Mouse (Mus musculus) lung, postnatal 14 days (tissue): ENCODE measurements around the gene Tctex1d4.

Experiments used
- DNase-seq: peaks from one replicate; pipeline ENCODE4 v3.0.0; 2021

The Tctex1d4 gene

GRCm38 (mm10) chr4:117126675-117127290 lies at the start of gene Tctex1d4:
Gene Tctex1d4, plus strand, starts transcription at chr4:117126794.
- no peak for DNase-seq

- no peak for DNase-seq
These were observed 38.5 kb upstream of the Tctex1d4 start for GRCm38 (mm10) chr4:117087948-117088640.

- DNase-seq, result no peak
These were observed 36.0 kb upstream of the Tctex1d4 start for GRCm38 (mm10) chr4:117090586-117090985.

GRCm38 (mm10) chr4:117094626-117095361 lies 31.8 kb upstream of the Tctex1d4 start:
- no peak for DNase-seq

- peak; percentile 72 for DNase-seq
These were observed 30.8 kb upstream of the Tctex1d4 start, which contains the start of gene Ptch2 for GRCm38 (mm10) chr4:117095551-117096452. Gene Ptch2, plus strand, starts transcription at chr4:117096075.

GRCm38 (mm10) chr4:117096666-117097065 lies 29.9 kb upstream of the Tctex1d4 start:
- no peak for DNase-seq

- no peak for DNase-seq
These were observed 28.4 kb upstream of the Tctex1d4 start for GRCm38 (mm10) chr4:117097969-117098763.

GRCm38 (mm10) chr4:117098764-117099036 lies 27.9 kb upstream of the Tctex1d4 start:
- DNase-seq, result no peak

GRCm38 (mm10) chr4:117100036-117100435 lies 26.6 kb upstream of the Tctex1d4 start:
- no peak for DNase-seq

- peak; percentile 46 for DNase-seq
These were observed 25.4 kb upstream of the Tctex1d4 start for GRCm38 (mm10) chr4:117101218-117101617.

- DNase-seq, result no peak
These were observed 21.9 kb upstream of the Tctex1d4 start for GRCm38 (mm10) chr4:117104672-117105071.

GRCm38 (mm10) chr4:117105127-117105526 lies 21.5 kb upstream of the Tctex1d4 start:
- DNase-seq, result no peak

GRCm38 (mm10) chr4:117107813-117108523 lies 18.6 kb upstream of the Tctex1d4 start:
- no peak for DNase-seq

- DNase-seq, result no peak
These were observed 18.1 kb upstream of the Tctex1d4 start for GRCm38 (mm10) chr4:117108524-117108849.

- no peak for DNase-seq
These were observed 17.3 kb upstream of the Tctex1d4 start for GRCm38 (mm10) chr4:117109330-117109729.

GRCm38 (mm10) chr4:117110249-117110648 lies 16.3 kb upstream of the Tctex1d4 start:
- no peak for DNase-seq

GRCm38 (mm10) chr4:117110985-117111384 lies 15.6 kb upstream of the Tctex1d4 start:
- no peak for DNase-seq

GRCm38 (mm10) chr4:117113237-117113636 lies 13.4 kb upstream of the Tctex1d4 start:
- no peak for DNase-seq

- no peak for DNase-seq
These were observed 11.0 kb upstream of the Tctex1d4 start for GRCm38 (mm10) chr4:117115592-117115991.

GRCm38 (mm10) chr4:117117931-117118330 lies 8.7 kb upstream of the Tctex1d4 start:
- DNase-seq, result no peak

- DNase-seq, result no peak
These were observed 7.0 kb upstream of the Tctex1d4 start for GRCm38 (mm10) chr4:117119636-117120035.

- no peak for DNase-seq
These were observed 6.5 kb upstream of the Tctex1d4 start for GRCm38 (mm10) chr4:117120052-117120444.
